Mouse (Mus musculus) frontal cortex, postnatal 10 days (tissue): Measurements from ENCODE around the gene Kcnma1.

ENCODE experiments used
- DNase-seq, 2 experiments: peaks; one replicate each; pipeline ENCODE4 v3.0.0; 2022; ENCODE audit warnings: low spot score in 2 of 2, mixed read lengths in 1 of 2

The Kcnma1 gene

DNA sequence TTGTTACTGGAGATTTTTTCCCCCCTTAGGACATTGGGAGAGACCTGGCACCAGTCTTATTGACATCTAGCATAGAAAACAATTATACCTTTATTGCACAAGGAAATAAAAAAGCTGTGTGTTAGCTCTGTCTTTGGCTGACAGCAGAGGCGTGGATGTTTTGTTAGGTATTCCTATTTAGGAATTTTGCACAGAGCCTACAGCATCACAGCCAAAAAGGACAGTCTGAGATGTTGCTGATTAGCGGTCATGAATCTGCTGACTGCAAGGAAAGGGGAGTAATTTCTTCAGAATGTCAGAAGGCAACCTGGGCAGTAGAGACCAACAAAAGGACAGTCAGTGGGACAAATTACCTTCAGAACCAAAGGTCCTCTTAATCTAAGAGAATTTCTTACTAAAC is 412.2 kb downstream of the Kcnma1 start:
- DNase-seq = no peak

DNA sequence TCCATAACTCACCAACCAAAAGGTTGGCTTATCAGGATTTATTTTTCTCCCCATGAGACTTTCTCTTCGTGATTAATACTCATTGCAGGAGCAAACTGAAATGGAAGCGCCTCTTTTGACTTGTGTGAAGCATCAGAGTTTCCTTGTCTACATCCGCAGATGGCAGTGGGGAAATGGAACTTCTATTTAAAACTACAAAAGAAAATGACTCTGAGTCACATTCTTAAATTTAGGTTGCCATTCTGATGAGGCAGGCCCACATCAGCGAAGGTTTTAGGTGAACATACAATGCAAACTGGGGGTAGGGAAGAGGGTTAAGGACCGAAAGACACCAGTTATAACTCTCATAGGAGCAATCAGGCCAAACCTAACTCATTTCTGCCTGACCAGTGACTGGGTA is 419.7 kb downstream of the Kcnma1 start:
- DNase-seq = no peak

DNA sequence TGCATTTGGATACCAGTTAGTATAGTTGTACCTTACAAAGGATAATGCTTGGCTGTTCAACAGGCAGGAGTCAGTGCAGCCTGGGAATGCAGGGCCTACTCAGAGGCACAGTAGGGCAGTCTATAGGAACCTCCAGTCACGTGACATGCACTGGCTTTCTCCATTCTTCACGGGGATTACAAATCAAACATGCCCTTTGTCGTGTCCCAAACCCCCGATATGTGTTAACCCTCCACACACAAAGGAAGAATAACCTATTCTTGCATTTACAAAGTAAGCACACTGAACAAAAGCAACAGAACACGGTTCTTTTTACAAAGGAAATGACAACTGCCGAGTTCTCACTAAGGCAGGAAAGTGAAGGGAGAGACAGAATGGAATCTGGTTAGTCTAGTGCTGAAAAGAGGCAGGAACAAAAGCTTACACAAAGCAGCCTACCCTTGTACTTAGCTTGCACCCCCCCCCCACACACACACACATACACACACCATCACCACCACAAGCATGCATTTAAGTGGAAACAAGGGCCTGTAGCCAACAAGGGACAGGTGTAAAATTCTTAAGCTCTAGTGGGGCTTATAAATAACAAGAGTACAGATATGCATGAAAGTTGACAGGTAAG is 421.4 kb downstream of the Kcnma1 start:
- DNase-seq = no peak

DNA sequence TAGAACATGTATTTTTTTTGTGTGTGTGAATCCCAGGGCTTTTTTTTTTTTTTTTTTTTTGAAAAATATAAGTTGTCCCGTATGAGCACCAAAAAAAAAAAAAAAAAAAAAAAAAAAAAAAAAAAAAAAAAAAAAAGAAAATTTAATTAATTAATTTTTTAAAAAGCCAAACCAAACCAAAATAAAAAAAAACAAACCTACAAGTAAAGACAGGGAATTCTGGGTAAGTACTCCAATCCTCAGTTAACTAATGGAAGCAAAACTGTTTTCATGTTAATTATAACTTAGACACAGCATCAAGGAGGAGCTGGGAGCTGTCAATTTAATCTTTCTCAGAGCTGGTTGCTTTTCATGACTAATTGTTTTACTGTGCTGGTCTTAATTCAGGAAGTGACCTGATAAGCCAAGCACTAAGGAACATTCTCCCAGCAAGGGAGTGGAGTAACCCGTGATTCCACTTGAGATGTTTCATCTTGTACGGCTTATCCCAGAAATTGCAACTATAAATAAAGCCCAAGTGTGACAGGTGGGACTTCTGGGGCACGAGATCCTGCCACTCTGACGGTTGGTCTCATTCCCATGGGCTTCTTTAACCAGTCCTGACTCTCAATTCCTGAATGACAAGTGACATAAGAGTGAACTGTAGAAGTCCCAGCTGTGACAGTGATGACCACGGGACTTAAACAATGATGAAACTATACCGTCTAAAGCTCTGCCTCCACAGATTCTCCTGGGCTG is 424.4 kb downstream of the Kcnma1 start:
- no peak for DNase-seq

DNA sequence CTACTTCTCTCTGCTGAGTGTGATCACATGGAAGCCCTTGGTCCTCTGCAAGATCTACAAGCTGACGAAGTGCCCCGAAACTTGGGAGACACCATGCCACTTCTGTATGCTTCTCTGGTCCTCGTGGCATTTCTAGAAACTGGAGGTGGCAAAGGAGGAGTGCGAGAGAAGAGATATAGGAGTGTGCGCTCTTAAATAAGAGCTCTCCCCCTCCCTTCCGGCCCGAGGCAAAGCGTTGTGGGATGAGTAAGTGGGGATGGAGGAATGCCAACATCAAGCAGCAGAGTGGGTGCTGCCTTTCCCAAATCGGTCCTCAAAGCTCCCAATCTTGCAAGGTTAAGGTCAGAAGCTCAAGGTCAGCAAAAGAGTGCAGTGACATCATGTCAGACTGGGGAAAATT is 426.8 kb downstream of the Kcnma1 start:
- peak in 1 of 2 experiments; percentile 34 for DNase-seq

DNA sequence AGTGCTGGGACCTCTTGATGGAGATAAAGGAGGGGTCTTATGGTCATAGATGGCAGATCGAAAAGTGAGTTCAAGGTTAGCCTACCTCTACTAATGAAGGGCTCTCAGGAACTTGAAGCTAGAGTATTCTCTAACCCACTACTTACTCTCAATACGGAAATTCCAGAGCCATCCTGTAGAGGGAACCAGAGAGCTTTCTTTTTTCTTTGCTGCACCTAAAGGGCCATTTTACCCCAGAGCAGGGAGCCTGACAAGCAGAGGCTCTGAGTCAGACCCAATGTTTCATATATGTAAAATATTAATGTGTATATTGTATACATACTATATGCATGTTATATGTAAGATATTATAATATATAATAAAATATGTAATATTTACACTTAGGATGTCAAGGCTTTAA is 431.1 kb downstream of the Kcnma1 start:
- peak; percentile 19 to 40 for DNase-seq

DNA sequence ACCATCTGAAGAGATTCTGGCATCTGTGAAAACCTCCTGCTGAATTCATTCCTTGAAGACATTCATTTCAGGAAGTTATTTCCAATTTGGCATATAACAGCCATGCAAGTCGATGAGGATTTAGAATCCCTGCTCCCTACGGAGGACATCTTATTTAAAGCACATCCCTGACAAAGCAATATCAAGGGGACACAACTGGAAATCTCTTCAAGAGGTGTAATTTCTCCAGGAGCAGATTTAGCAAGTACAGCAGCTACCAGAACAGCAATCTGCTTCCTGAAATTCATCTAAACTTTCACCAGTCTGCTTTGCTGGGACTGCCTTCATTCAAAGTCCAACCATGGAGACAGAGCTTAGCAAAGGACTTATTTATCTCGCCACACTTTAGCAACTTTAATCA is 433.0 kb downstream of the Kcnma1 start:
- no peak for DNase-seq

DNA sequence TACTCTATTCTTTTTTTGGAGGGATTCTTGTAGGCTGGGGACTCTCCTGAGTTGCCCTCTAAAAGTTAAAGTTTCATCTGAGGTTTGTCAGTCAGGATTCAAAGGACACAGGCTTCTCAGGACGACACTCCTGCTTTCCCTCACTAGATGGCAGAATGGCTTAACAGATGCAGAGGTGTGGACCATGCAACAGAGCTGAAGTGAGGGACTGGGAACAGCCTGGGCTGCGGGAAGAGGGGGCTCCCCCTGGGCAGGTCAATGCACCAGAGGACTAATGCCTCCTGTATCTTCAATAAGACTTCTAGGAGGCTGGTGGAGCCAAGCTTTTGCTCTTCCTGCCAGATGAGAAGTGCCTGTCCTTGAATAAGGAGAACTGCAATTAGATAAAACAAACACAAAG is 438.3 kb downstream of the Kcnma1 start:
- peak in 1 of 2 experiments; percentile 18 for DNase-seq

DNA sequence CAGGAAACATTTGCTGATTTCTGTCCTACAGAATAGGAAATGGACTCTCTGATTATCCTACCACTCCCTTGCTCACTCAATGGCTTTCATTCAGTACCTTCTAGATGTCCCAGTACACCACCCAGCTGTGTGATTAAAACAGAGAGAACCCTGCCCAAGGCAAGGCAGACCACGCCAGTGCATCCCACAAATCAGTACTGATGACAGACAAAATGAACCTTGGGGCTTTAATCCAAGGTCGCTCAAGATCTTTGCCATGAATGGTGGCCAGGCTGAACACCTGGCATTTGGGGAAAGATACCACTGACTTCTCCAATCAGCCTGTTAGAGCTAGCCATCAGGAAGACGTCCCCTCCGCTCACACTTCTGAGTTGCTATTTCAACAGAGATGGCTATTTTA is 440.2 kb downstream of the Kcnma1 start:
- no peak for DNase-seq

DNA sequence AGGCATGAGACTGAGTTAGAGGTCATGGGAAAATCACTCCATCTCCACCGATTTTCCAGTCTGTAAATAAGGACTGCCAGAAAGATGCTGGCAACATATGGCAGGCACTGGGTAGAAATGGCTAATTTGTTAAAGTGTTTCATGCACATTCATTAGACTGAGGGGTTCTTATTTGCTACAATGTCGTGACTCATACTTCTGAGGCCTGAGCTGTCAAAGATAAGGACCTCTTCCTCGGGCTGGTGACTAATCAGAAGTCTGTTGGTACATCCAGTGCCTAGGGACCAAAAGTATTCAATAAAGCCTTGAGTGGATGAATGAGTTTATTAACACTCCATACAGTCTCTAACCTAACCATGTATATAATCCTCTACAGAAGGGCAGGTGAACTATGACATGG is 440.9 kb downstream of the Kcnma1 start:
- DNase-seq = no peak

DNA sequence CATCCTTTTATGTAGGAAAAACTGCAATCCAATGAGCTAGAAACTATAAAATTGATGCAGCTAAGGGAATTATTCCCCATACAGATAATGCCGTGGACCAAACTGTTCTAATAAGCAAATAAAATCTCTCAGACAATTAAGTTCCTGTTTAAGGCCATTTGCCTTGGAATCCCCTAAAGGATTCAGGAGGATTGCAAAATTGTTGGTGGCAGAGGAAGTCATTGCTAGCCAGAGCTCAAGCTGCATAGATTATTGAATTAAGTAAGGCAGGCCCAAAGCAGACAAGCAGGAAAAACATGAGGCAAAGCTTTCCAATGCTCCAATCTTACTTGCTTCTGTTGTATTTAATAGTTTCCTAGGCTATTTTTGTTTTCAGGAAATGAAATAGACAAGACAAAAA is 441.5 kb downstream of the Kcnma1 start:
- DNase-seq = no peak

DNA sequence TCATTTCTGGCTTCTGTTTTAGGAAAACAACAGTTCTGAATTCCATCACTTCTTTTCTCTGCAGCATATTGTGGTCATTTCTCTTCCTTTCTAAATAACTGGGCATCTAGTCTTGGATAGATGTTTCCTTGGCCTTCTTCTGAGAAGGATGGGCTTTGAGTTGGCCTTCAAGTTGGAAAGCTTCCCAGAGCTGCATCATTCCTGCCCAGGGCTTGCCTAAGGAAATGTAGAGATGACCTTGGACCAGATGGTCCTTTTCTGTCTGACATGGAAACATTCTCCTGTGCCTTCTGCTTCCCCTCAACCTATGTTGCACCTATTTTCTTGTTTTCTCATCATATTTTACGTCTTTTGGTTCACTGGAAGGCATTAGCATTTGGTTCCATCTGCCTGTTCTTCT is 444.0 kb downstream of the Kcnma1 start:
- DNase-seq = no peak

DNA sequence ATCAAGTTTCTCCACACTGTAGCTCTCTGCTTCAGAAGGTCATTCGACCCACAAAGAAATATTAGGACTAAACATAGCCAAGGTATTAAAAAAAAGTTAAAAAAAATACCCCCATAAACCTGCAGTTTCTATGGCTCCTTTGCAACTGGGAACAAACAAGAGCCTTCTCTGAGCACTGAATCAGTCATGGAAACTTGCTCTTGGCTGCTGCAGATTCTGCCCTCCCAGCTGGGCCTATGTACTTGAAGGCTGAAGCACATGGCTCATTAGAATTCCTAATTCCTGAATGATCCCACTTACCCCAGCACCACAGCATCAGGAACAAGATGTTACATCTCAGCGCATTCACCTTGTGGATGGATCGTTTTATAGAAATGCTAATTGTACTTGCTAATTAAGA is 448.4 kb downstream of the Kcnma1 start:
- no peak for DNase-seq

DNA sequence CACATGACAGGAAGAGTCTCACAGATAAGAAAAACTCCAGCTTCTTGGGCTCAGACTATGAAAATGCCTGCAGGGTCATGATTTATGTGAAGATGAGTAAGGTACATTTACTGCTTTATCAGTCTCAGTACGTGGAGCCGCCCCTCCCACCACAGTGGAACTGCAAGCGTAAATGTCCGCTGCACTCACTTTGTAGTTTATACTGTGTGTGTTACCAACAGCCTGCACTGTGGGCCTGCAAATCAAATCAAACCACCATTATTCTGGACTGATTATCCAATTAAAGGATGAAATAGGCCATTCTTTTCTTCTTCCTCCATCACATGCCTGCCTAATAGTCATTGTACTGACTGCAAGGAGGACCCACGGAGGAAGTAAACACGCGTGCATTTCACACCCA is 449.8 kb downstream of the Kcnma1 start:
- no peak for DNase-seq

DNA sequence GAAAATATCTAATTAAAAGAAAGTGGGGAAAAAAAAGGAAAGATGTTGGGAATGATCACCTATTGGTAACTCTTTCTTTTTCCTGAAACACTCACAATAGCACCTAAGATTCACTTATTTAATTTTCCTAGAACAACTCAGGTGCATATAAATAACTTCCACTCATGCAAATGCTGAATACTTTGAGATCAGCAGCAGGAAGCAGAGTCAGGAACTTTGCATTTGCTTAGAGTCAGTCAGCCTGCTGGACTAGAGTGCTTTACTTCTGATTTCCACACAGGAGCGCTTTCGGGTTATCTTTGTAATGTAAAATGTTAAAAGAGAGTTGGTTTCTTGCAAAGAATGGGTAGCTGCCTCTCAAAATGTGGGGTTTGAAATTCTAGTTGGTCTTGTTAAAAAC is 451.1 kb downstream of the Kcnma1 start:
- no peak for DNase-seq

DNA sequence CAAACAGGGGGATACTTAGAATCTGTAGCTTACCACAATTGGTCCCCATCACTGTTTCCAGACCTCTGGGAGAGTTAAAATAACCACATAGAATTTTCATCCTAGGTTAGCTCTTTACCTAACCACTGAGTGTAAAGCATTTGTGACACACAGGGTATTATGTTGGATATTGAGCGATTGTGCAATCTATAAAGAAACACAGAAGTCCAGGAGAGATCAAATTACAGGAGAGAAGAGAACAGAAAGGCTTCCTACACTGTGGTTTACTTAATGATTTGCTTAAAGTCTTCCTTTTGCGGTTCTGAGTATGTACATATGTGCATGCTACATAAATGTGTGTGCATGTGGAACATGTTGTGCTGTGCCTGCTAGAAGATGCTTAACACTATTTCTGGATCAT is 458.6 kb downstream of the Kcnma1 start:
- DNase-seq = no peak

DNA sequence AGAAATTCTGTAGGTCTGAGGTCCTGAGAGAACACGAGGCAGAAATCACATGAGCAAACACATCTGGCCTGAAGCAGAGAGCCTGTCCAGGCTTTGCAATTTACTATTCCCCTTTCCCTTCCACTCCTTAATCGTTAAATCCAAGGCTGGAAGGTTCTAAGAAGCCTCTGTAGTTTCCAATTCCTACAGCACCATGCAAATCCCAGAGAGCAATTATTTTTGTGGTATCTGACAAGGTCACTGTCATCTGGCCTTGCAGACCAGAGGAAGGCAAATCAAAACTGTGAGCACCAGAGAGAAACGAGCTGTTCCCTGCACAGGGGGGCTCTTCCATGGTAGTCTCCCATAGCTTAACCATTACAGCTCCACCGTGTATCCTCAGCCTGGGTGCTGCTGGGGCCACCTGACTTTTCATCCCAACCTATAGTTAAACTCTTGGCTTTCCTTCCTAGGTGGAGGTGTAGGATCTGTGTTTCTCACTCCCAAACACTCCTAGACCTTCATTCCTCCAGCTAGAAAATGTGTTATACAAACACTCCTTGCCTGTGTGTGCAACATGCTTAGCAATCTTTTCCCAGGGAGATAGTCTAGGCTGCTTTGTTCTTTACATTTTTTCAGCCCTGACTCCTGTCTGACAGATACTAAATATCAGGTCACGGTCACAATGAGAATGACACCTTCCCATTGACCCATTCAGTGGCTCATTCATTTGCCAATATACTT is 461.9 kb downstream of the Kcnma1 start:
- DNase-seq = no peak

DNA sequence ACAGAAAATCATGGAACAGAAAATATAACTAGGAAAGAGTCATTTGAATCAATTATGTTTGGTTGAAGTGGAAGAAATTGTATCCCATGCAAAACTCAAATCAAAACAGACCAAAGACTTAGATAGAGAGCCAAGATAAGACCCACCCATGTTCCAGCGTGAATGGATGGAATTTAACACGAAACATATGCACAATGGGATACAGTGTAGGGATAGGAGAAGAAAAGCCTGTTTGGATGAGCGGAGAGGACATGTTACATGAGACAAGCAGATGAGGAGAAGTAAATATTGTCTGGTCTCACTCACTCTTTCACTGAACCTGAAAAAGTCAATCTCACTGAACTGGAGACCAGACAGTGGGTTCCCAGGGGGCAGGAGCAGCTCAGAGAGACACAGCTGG is 463.8 kb downstream of the Kcnma1 start:
- DNase-seq = no peak

DNA sequence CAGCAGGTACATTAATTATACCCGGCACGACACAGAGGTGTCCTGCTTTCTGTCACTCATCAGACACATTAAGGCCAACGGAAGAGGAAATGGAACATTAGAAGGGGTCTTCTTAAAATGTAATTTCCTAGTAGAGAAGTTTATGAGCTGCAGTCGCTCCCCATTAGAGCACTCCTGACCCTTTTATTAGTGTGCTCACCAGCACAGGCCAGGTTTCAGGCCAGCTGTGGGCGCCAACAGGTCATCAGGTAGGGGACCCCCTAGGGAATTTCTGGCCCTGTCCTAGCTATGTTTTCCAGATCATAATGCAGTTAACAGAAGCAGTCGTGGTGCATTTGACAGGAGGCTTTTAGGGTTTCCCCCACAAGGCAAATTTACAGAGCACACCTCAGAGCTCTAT is 472.2 kb downstream of the Kcnma1 start:
- no peak for DNase-seq

DNA sequence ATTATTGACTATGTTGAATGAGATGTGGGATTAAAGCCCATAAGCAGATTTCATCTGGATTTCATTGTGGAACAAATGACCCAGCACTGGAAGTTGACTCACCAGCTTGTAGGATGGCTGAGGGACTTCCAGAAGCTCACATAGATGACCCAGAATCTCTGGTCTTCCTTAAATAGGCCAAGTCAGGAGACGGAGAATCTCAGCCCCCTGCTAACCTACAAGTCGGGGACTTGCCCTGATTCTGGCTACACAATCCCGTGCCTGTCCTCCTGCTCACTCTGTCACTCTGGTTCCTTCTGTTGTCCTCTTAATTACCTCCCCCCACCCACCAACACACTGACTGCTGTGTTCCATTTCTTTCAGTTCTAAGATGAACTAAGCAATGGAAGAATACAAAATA is 474.7 kb downstream of the Kcnma1 start:
- no peak for DNase-seq

DNA sequence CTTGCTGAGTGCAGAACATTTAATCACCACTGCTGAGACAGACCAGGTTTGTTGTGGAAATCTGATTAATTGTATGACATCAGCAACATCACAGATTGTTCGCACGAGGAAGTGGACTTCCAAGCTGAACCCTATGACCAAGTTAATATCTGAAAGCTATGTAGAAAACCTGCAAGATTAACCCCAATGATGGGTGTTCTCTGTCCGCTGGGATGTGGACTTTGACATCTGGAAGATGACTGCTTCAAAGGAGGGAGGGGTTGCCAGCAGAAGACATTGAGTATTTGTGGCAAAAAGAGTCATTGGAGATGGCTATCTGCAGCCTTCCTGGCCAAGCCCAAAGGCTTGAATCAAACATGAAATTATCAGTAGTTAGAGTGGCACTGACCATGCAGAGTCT is 480.9 kb downstream of the Kcnma1 start:
- no peak for DNase-seq

DNA sequence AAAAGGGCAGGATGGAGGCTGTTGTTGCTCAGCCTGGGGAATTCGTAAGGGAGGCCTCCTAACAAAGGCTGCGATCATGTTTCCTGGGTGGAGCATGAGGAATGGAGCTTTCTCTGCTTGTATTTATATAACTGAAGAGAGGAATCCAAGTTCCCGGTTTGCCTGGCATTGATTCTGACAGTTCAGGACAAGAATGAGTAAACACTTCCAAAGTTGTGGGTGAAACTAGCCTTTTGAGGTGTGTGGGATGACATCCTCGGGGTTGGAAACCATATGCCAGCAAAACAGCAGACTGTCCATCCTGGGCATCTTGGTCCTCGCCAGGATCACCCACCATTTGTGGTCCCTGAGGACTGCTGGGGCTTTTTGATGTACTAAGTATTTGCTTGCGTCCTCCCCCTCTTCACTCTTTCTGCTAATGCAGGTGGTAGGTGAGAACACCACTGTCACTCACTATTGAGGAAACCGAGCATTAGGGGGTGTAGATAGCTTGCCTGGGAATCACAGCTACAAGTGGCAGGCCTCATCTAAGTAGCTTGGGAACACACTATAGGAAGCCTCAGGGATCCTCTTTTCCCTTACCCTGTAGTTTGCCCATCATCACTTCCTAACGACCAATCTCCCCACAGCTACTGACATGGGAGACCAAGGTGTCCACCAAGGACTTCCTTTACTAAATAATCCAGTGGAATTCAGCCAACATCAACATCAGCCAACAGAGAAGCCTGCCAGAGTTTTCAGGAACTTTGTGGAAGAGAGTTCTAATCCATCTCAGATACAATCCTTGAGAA is 482.4 kb downstream of the Kcnma1 start:
- no peak for DNase-seq
